Mouse (Mus musculus) hindbrain, embryonic 11.5 days (tissue): ENCODE results near the gene Nol3. TPM values are rescaled to one million over a fixed set of nuclear protein-coding genes. Genes with fewer than 3 reads are reported as not detected.

ENCODE experiments used
- ATAC-seq: fragments of 200-750 bp; cut with Nextera tagmentation; 2 replicates; pipeline ENCODE4 v1.8.0; 2017; ENCODE audit warnings: mild to moderate bottlenecking, moderate TSS enrichment, moderate library complexity; ENCODE audit not compliant: low FRiP score
- DNase-seq: peaks from one replicate; pipeline ENCODE4 v3.0.0-alpha.2; 2015; ENCODE audit warnings: low spot score
- H3K27ac ChIP-seq: fragments of 300-500 bp; sonication (generic); 2 replicates; pipeline ENCODE4 v1.5.1; 2014; ENCODE audit warnings: mild to moderate bottlenecking, low read depth, low read length
- H3K27me3 ChIP-seq: fragments of 300-500 bp; sonication (generic); 2 replicates; pipeline ENCODE4 v1.6.1; 2014; ENCODE audit warnings: mild to moderate bottlenecking, low read length, moderate library complexity, mixed read lengths; ENCODE audit not compliant: control insufficient read depth, insufficient read depth
- H3K36me3 ChIP-seq: fragments of 300-500 bp; sonication (generic); 2 replicates; pipeline ENCODE4 v1.6.1; 2014; ENCODE audit warnings: mild to moderate bottlenecking, low read length, moderate library complexity, mixed read lengths; ENCODE audit not compliant: control insufficient read depth, insufficient read depth
- H3K4me1 ChIP-seq: fragments of 300-500 bp; sonication (generic); replicated peaks from 2 replicates; pipeline ENCODE4 v1.6.1; 2014; ENCODE audit warnings: low read length, mixed read lengths; ENCODE audit not compliant: control insufficient read depth, insufficient read depth
- H3K4me2 ChIP-seq: fragments of 300-500 bp; sonication (generic); replicated peaks from 2 replicates; pipeline ENCODE4 v1.6.1; 2014; ENCODE audit warnings: mild to moderate bottlenecking, low read depth, low read length
- H3K4me3 ChIP-seq: fragments of 300-500 bp; sonication (generic); 2 replicates; pipeline ENCODE4 v1.5.1; 2014; ENCODE audit warnings: low read depth, low read length
- H3K9ac ChIP-seq: fragments of 300-500 bp; sonication (generic); 2 replicates; pipeline ENCODE4 v1.6.1; 2014; ENCODE audit warnings: low read depth, low read length
- H3K9me3 ChIP-seq: fragments of 300-500 bp; sonication (generic); 2 replicates; pipeline ENCODE4 v1.6.1; 2016; ENCODE audit warnings: low read length; ENCODE audit not compliant: control insufficient read depth
- WGBS: fragments of 180-500 bp; shearing (Covaris S2); extraction: QIAGEN DNeasy Blood & Tissue Kit; methylation state at CpG from one replicate; pipeline ENCODE4 v1.1.7; 2014; 5-methylcytosine and 5-hydroxymethylcytosine counted together
- polyA plus RNA-seq: library from polyadenylated mRNA; unstranded; fragments of >200 nt; fragmentation: Nextera tagmentation; extraction: Ambion mirVana; gene quantifications from 2 replicates; pipeline ENCODE4 v1.2.1, GENCODE M21; 2014

Gene Nol3
- polyA plus RNA-seq, 1 experiment from 2014 or later, result 2.7 TPM

DNA sequence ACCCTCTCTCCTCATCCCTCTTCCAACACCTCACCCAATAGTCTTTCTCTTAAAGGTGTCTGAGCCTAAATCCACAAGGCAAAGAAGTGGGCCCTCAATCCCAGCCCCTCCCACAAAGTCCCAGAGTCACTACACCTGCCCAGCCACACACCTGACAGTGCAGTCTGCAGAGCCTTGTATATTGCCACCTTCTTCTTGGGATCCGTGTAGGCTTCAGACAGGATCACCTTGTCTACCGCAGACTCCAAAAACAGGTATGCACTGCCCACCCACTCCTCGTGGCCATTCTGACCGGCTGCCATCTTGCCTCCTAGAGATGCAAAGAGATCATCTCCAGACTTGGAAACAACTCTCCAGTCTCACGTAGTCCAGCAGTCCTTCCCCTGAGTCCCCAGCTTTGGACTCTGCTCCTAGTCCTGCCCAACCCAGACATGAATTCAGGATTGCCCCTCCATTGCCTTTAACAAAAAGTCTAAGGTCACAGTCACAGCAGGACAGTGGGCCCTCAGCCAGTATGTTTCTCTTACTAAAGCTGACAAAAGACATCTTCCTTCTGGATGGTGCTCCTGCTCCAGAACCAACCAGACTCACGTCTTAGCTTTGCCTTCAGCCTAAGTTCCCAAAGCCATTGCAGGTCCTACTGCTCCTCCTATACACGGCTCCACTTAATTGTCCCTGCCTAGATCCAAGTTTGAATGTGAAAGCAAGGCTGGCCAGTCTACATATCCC lies 15.4 kb upstream of the Nol3 start:
- DNase-seq, result no peak
- Histone ChIP-seq H3K4me3 (no peak overlapping the region), H3K4me1 (peaks cover 2% of the 10 kb centered on the region; the same call in 1 of the 2 replicates), H3K9ac (no peak overlapping the region), H3K27me3 (peaks cover 72% of the 10 kb centered on the region), H3K36me3 (no peaks in the 10 kb centered on the region), H3K9me3 (no peaks in the 10 kb centered on the region), H3K4me2 (no peak overlapping the region), H3K27ac (no peak overlapping the region)
- WGBS, result 63% methylated on average over 7 of the region's 7 CpGs
- ATAC-seq, result no peak

- 86% methylated on average over 12 of the region's 12 CpGs for WGBS
- Histone ChIP-seq H3K27me3 (peaks cover 71% of the 10 kb centered on the region), H3K36me3 (no peaks in the 10 kb centered on the region), H3K27ac (no peak overlapping the region), H3K4me2 (no peak overlapping the region), H3K9ac (no peak overlapping the region), H3K4me1 (peaks cover 2% of the 10 kb centered on the region; the same call in 1 of the 2 replicates), H3K4me3 (no peak overlapping the region), H3K9me3 (no peaks in the 10 kb centered on the region)
- no peak for ATAC-seq
- DNase-seq, result no peak
Observed at GRCm38 (mm10) chr8:105261326-105261980, 14.5 kb upstream of the Nol3 start.

DNA sequence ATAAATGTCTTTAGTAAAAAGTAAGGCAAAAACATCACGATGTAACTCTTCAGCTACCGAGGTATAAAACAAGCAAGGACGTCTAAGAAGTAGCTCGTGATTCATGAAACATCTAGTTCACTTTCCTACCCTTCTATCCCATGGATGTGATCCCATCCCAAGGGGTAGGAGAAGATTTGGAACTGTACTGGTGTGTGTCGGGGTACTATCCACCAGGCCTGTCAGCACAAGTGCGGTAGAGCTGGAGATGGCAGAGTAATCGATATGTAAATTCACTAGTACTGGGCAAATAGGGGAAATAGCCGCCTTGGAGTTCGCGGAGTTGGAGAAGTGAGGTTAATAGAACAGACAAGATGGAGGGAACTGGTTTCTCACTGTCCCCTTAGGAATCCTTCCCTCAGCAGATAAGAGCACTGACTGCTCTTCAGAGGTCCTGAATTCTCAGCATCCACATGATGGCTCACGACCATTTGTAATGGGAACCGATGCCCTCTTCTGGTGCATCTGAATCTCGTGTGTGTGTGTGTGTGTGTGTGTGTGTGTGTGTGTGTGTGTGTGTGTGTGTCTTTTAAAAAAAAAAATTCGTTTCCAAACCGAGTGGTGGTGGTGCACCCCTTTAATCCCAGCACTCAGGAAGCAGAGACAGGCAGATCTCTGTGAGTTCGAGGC lies 12.6 kb upstream of the Nol3 start:
- H3K9me3 ChIP-seq, result no peaks in the 10 kb centered on the region
- peaks cover 80% of the 10 kb centered on the region for H3K27me3 ChIP-seq
- no peaks in the 10 kb centered on the region for H3K36me3 ChIP-seq
- H3K4me2 ChIP-seq, result no peak overlapping the region
- no peak for DNase-seq
- no peak overlapping the region for H3K4me3 ChIP-seq
- H3K4me1 ChIP-seq, result peaks cover 6% of the 10 kb centered on the region; the same call in 1 of the 2 replicates
- ATAC-seq, result no peak
- WGBS, result 39% methylated on average over 16 of the region's 16 CpGs
- no peak overlapping the region for H3K27ac ChIP-seq
- no peak overlapping the region for H3K9ac ChIP-seq

DNA sequence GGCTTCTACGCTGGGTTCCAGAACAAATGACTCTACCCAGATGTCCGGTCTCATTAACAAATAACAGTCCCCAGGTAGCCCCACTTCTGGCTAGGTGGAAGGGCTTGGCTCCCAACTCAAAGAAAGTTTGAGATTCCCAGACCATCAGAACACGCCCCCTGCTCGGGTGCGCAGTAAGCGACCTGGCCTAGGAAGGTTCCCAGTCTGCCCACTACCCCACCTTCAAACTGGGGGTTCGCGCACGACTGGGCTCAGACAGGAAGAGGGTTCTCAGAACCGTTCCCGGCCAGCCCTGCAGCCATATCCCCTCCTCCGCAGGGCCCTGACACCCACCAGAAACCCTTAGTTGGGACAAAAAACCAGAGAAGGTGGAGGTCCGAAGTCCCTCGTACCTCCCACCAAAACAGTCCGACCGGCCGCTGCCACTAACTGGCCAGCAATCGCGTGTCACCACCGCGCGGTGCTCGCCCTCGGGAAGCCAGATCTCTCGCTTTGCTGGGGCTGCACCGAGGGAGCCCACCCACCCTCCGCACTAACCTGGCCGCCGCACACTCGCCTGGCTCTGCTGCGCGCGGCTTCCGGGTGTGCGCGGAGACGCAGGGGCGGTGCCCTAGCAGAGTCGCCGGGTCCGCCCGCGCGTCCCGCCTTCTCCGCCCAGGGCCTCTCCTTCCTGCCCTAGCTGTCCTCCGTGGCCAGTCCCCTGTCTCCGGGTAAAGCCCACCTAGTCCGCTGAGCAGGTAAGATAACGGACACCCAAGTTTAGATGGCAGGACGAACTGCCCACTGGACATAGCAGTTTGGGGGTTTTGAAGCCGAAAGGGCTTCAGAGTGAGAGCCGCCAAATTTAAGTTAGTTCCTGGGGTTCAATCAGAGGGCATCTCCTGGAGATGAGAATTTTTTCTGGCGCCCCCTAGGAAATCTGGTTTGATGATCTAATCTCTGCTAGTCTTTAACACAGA lies 11.6 kb upstream of the Nol3 start, which contains the start of the genes Tradd and Fbxl8:
Gene Tradd, minus strand, starts transcription at position 586 of the 959 bp plus-strand sequence.
Gene Fbxl8, plus strand, starts transcription at position 625 of the 959 bp plus-strand sequence.
- Histone ChIP-seq H3K4me1 (peaks cover 8% of the 10 kb centered on the region; the same call in 1 of the 2 replicates), H3K4me2 (peak within 1 kb of the TSS; percentile 81), H3K9me3 (no peaks in the 10 kb centered on the region), H3K9ac (peak within 1 kb of the TSS; percentile 53), H3K4me3 (peak within 1 kb of the TSS; percentile 60), H3K36me3 (no peaks in the 10 kb centered on the region), H3K27me3 (peaks cover 80% of the 10 kb centered on the region), H3K27ac (no peak within 1 kb of the TSS)
- WGBS, result 2% methylated on average over 54 of the region's 54 CpGs
- DNase-seq (peak; percentile 69), ATAC-seq (peak; percentile 17; the same call in 1 of the 2 replicates)

- Histone ChIP-seq H3K27me3 (peaks cover 81% of the 10 kb centered on the region), H3K9me3 (no peaks in the 10 kb centered on the region), H3K9ac (no peak overlapping the region), H3K4me1 (peaks cover 8% of the 10 kb centered on the region; the same call in 1 of the 2 replicates), H3K4me3 (peak overlapping the region; percentile 60; the same call in 1 of the 2 replicates), H3K36me3 (no peaks in the 10 kb centered on the region), H3K4me2 (0 out of 2 replicates have a peak overlapping the region, but pooled peaks have one; percentile 81), H3K27ac (no peak overlapping the region)
- ATAC-seq (no peak), DNase-seq (peak; percentile 23)
- WGBS, result 15% methylated on average over 10 of the region's 10 CpGs
Observed at GRCm38 (mm10) chr8:105265128-105265527, 10.8 kb upstream of the Nol3 start.

GRCm38 (mm10) chr8:105266775-105267174 lies 9.2 kb upstream of the Nol3 start:
- no peak overlapping the region for H3K4me3 ChIP-seq
- H3K36me3 ChIP-seq, result no peaks in the 10 kb centered on the region
- H3K4me1 ChIP-seq, result peaks cover 13% of the 10 kb centered on the region; the same call in 1 of the 2 replicates
- H3K27me3 ChIP-seq, result peaks cover 87% of the 10 kb centered on the region
- no peak for DNase-seq
- 7% methylated on average over 13 of the region's 13 CpGs for WGBS
- no peak overlapping the region for H3K9ac ChIP-seq
- no peak for ATAC-seq
- no peaks in the 10 kb centered on the region for H3K9me3 ChIP-seq
- H3K27ac ChIP-seq, result no peak overlapping the region
- H3K4me2 ChIP-seq, result no peak overlapping the region

DNA sequence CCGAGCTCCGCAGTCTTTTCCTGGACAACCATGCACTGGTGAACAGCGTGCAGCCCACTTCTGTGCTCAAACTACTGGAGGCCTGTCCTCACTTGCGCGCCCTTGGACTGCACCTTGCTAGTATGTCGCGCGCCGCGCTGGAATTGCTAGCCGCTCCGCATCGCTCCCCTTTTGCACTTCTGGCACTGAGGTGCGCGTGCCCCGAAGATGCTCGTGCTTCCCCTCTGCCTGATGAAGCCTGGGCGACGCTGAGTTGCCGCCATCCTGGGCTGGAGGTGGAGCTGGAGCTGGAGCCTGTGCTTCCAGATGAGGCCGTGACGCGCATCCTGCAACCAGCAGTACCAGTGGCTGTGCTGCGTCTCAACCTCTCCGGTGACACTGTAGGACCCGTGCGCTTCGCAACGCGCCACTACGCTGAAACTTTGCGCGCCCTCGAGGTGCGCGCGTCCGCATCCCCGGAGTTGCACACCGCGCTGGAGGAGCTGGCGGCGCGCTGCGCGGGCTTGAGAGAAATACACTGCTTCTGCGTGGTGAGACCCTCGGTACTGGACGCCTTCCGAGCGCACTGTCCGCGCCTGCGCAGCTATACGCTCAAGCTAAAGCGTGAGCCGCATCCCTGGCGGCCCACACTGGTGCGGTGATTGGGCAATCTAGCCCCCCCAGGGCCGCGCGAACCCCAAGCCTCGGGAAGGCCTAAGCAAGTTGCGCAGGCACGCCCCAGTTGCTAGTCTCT lies 7.4 kb upstream of the Nol3 start:
- peaks cover 13% of the 10 kb centered on the region; the same call in 1 of the 2 replicates for H3K4me1 ChIP-seq
- no peaks in the 10 kb centered on the region for H3K9me3 ChIP-seq
- peak overlapping the region; percentile 39 for H3K4me3 ChIP-seq
- under 1% methylated on average over 65 of the region's 65 CpGs for WGBS
- peak overlapping the region; percentile 42; the same call in 1 of the 2 replicates for H3K9ac ChIP-seq
- DNase-seq, result peak; percentile 86
- H3K4me2 ChIP-seq, result peak overlapping the region; percentile 76
- H3K27ac ChIP-seq, result no peak overlapping the region
- peak; percentile 78 for ATAC-seq
- peaks cover 92% of the 10 kb centered on the region for H3K27me3 ChIP-seq
- H3K36me3 ChIP-seq, result no peaks in the 10 kb centered on the region
